Mouse (Mus musculus) midbrain, embryonic 10.5 days (tissue): ENCODE data around the gene Ugt1a6b. TPM values are rescaled to one million over a fixed set of nuclear protein-coding genes. Genes with fewer than 3 reads are reported as not detected.

Experiments used
- polyA plus RNA-seq: library from polyadenylated mRNA; unstranded; fragments of >200 nt; fragmentation: Nextera tagmentation; extraction: Ambion mirVana; gene quantifications from 2 replicates; pipeline ENCODE4 v1.2.1, GENCODE M21; 2016

Ugt1a6b gene
- polyA plus RNA-seq, 1 experiment from 2014 or later, result not detected

Other genes starting within 250 kb of the Ugt1a6b start
- gene Dgkd, start 250.0 kb upstream of the Ugt1a6b start, polyA plus RNA-seq, result 37.8 and 41.6 TPM in 2 replicates
- 30.9 and 35.0 TPM in 2 replicates for gene Usp40, start 94.7 kb upstream of the Ugt1a6b start, polyA plus RNA-seq
- gene Ugt1a10, start 47.9 kb upstream of the Ugt1a6b start, polyA plus RNA-seq, result not detected in 2 replicates
- not detected in 2 replicates for gene Ugt1a9, start 32.5 kb upstream of the Ugt1a6b start, polyA plus RNA-seq
- gene Ugt1a8, start 15.4 kb upstream of the Ugt1a6b start, polyA plus RNA-seq, result not detected in 2 replicates
- 0.56 and 1.1 TPM in 2 replicates for gene Ugt1a7c, start 8.2 kb upstream of the Ugt1a6b start, polyA plus RNA-seq
- not detected in 2 replicates for gene Ugt1a6a, start 31.6 kb downstream of the Ugt1a6b start, polyA plus RNA-seq
- gene Ugt1a5, start 62.8 kb downstream of the Ugt1a6b start, polyA plus RNA-seq, result not detected in 2 replicates
- not detected in 2 replicates for gene Ugt1a2, start 97.3 kb downstream of the Ugt1a6b start, polyA plus RNA-seq
- gene Dnajb3, start 102.5 kb downstream of the Ugt1a6b start, polyA plus RNA-seq, result 10.7 and 11.1 TPM in 2 replicates
- gene Ugt1a1, start 108.7 kb downstream of the Ugt1a6b start, polyA plus RNA-seq, result not detected in 2 replicates
- gene Mroh2a, start 123.7 kb downstream of the Ugt1a6b start, polyA plus RNA-seq, result 0.91 and 1.3 TPM in 2 replicates
- gene Hjurp, start 174.4 kb downstream of the Ugt1a6b start, polyA plus RNA-seq, result 213 and 222 TPM in 2 replicates
- not detected in 2 replicates for gene Trpm8, start 174.4 kb downstream of the Ugt1a6b start, polyA plus RNA-seq